Mouse (Mus musculus) bone marrow, adult 2 months (tissue): ENCODE measurements around the gene Lingo2.

Experiments
- CTCF ChIP-seq: fragments of 200-500 bp; IDR thresholded peaks from 2 replicates; pipeline ENCODE4 v1.5.1; 2011; ENCODE audit warnings: low read length, control low read depth; ENCODE audit not compliant: control insufficient read depth, insufficient read depth
- POLR2A ChIP-seq: fragments of 200-500 bp; IDR thresholded peaks from 2 replicates; pipeline ENCODE4 v1.6.1; 2011; ENCODE audit warnings: low read depth, mild to moderate bottlenecking, control low read depth, low read length, borderline replicate concordance; ENCODE audit not compliant: control insufficient read depth

DNA sequence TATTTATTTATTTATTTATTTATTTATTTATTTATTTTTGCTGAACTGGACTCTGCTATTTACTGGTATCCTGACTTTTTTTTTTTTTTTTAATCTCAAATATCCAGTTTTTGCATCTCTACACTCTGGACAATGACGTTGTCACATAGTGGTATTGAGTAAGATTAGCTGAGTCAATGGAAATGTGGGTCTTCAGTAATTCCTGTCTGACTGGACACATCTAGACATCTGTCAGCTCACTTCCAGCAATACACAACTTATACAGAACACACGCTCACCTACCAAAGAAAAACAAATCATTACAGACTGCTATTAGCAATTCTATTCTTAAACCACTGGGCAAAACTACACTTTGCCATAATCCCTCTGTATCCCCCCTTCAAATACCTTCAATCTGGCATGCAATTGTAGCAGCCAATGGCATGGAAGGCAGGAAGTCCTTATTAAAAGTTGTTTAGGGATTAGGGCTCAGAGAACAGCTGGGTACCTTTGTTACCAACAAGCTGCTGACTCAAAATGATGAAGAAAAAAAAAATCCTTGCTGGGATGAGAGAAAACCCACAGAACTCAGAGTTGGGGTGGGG, 1144.6 kb downstream of the Lingo2 start:
- TF ChIP-seq CTCF (no peak), POLR2A (no peak)
